In the genomic region with DNA sequence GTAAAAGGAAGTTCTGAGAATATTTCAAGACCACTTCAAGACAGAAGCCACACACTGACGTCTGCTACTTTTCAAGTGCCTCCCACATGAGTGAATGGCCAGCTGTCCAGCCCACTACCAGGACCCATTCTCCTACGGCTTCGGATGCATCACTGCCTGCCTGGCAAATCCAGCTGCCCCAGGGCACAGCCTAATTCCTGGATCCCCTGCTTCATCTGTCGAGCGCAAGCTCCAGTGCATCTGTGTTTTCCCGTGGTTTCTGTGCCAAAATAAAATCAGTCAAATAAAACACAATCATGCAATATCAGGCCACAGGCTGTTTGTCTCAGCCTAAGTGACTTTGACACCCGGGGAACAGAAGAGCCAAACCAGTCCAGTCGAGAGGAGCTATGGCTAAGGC, we compare ENCODE assay signal across 25 mouse cellular contexts.
A peak's percentile ranks its signal among the peaks of the same experiment; 100 is the strongest.
DNase-seq lines count a peak whose midpoint lies in the region; ATAC-seq lines count a peak whose summit lies in the region.
"Had no signal": no experiment of that assay in that cellular context is flagged by ENCODE, and none has a peak within 500 bp of the region (broad histone marks: within the 10 kb centered on the region; RNA-seq: fewer than 3 reads in every experiment).

No protein-coding gene starts in this region.

- 72% methylated on average over 8 of the region's 8 CpGs for WGBS in hindbrain, embryonic 16.5 days
- 78% methylated on average over 8 of the region's 8 CpGs for WGBS in hindbrain, embryonic 11.5 days
- WGBS in forebrain, embryonic 14.5 days: 77% methylated on average over 8 of the region's 8 CpGs

- DNase-seq in adrenal gland, postnatal 10 days: peak; percentile 3
- no peak for DNase-seq in adrenal gland, adult 2 months
- no peak for DNase-seq in hindbrain, embryonic 11.5 days (ENCODE audit: low spot score)
- DNase-seq in retina, postnatal 1 day: peak; percentile 53
- no peak for DNase-seq in retina, embryonic 14.5 days (ENCODE audit: low spot score)
- no peak for DNase-seq in forebrain, embryonic 14.5 days (ENCODE audit: low spot score)
- DNase-seq: cerebellum, adult 11 months; cerebellum, adult 9-10 months; gastrocnemius, postnatal 25 days; heart, adult 11 months; kidney, adult 2 months; kidney, postnatal 36 days; liver, postnatal 0 days; midbrain, embryonic 14.5 days had no signal

- H3K36me3 ChIP-seq in hindbrain, embryonic 16.5 days (ENCODE audit: control insufficient read depth, insufficient read depth, low read length): no peaks in the 10 kb centered on the region
- H3K36me3 ChIP-seq in hindbrain, embryonic 11.5 days (ENCODE audit: control insufficient read depth, insufficient read depth, low read length): no peaks in the 10 kb centered on the region
- no peaks in the 10 kb centered on the region for H3K36me3 ChIP-seq in forebrain, embryonic 14.5 days (ENCODE audit: control insufficient read depth, insufficient read depth, low read length)
- H3K36me3 ChIP-seq: forebrain, embryonic 15.5 days; heart, embryonic 10.5 days; heart, embryonic 15.5 days; hindbrain, embryonic 13.5 days; intestine, embryonic 15.5 days; liver, embryonic 12.5 days; neural tube, embryonic 15.5 days had no signal

- peak; percentile 68; the same call in 1 of the 2 replicates for ATAC-seq in hindbrain, embryonic 16.5 days
- no peak for ATAC-seq in hindbrain, embryonic 11.5 days (ENCODE audit: low FRiP score)
- ATAC-seq in forebrain, embryonic 14.5 days: no peak
- ATAC-seq: forebrain, embryonic 15.5 days; intestine, embryonic 15.5 days; liver, embryonic 12.5 days; liver, postnatal 0 days; lung, postnatal 0 days had no signal

- no peaks in the 10 kb centered on the region; the same call in 1 of the 2 replicates for H3K9me3 ChIP-seq in hindbrain, embryonic 16.5 days (ENCODE audit: control insufficient read depth, low read length)
- H3K9me3 ChIP-seq in hindbrain, embryonic 11.5 days (ENCODE audit: control insufficient read depth, low read length): no peaks in the 10 kb centered on the region
- no peaks in the 10 kb centered on the region for H3K9me3 ChIP-seq in forebrain, embryonic 14.5 days (replicated peaks; ENCODE audit: control insufficient read depth, low read length)
- H3K9me3 ChIP-seq: forebrain, embryonic 15.5 days; heart, embryonic 10.5 days; heart, embryonic 15.5 days; hindbrain, embryonic 13.5 days; intestine, embryonic 15.5 days; liver, embryonic 12.5 days; neural tube, embryonic 15.5 days had no signal

- H3K9ac ChIP-seq in hindbrain, embryonic 16.5 days (ENCODE audit: low read depth, low read length): no peak overlapping the region
- no peak overlapping the region for H3K9ac ChIP-seq in hindbrain, embryonic 11.5 days (ENCODE audit: low read depth, low read length)
- H3K9ac ChIP-seq in forebrain, embryonic 14.5 days (ENCODE audit: low read length): no peak overlapping the region
- H3K9ac ChIP-seq: forebrain, embryonic 15.5 days; heart, embryonic 15.5 days; hindbrain, embryonic 13.5 days; intestine, embryonic 15.5 days; liver, embryonic 12.5 days; liver, postnatal 0 days; neural tube, embryonic 15.5 days had no signal

- H3K27me3 ChIP-seq in hindbrain, embryonic 16.5 days (replicated peaks; ENCODE audit: control insufficient read depth, insufficient read depth, low read length): no peaks in the 10 kb centered on the region
- H3K27me3 ChIP-seq in hindbrain, embryonic 11.5 days (ENCODE audit: control insufficient read depth, insufficient read depth, low read length): no peaks in the 10 kb centered on the region
- no peaks in the 10 kb centered on the region for H3K27me3 ChIP-seq in forebrain, embryonic 14.5 days (replicated peaks; ENCODE audit: control insufficient read depth, insufficient read depth, low read length)
- H3K27me3 ChIP-seq: forebrain, embryonic 15.5 days; heart, embryonic 15.5 days; hindbrain, embryonic 13.5 days; intestine, embryonic 15.5 days; liver, embryonic 12.5 days; neural tube, embryonic 15.5 days had no signal

- no peak overlapping the region for H3K27ac ChIP-seq in hindbrain, embryonic 16.5 days (ENCODE audit: low read depth, low read length)
- H3K27ac ChIP-seq in hindbrain, embryonic 11.5 days (ENCODE audit: low read depth, low read length): no peak overlapping the region
- no peak overlapping the region for H3K27ac ChIP-seq in forebrain, embryonic 14.5 days (ENCODE audit: low read depth, low read length)
- H3K27ac ChIP-seq: forebrain, embryonic 15.5 days; heart, embryonic 10.5 days; heart, embryonic 15.5 days; hindbrain, embryonic 13.5 days; intestine, embryonic 15.5 days; layer of hippocampus, adult 2 months; liver, embryonic 12.5 days; macrophage; neural tube, embryonic 15.5 days had no signal

- H3K4me2 ChIP-seq in hindbrain, embryonic 16.5 days (ENCODE audit: low read length): no peak overlapping the region
- no peak overlapping the region for H3K4me2 ChIP-seq in hindbrain, embryonic 11.5 days (replicated peaks; ENCODE audit: low read depth, low read length)
- H3K4me2 ChIP-seq in forebrain, embryonic 14.5 days (ENCODE audit: low read length): no peak overlapping the region
- H3K4me2 ChIP-seq: forebrain, embryonic 15.5 days; heart, embryonic 15.5 days; hindbrain, embryonic 13.5 days; intestine, embryonic 15.5 days; liver, embryonic 12.5 days; neural tube, embryonic 15.5 days had no signal

- H3K4me1 ChIP-seq in hindbrain, embryonic 16.5 days (ENCODE audit: control insufficient read depth, insufficient read depth, low read depth, low read length): no peaks in the 10 kb centered on the region
- H3K4me1 ChIP-seq in hindbrain, embryonic 11.5 days (replicated peaks; ENCODE audit: control insufficient read depth, insufficient read depth, low read length): no peaks in the 10 kb centered on the region
- no peaks in the 10 kb centered on the region for H3K4me1 ChIP-seq in forebrain, embryonic 14.5 days (ENCODE audit: control insufficient read depth, insufficient read depth, low read length)
- H3K4me1 ChIP-seq: forebrain, embryonic 15.5 days; heart, embryonic 10.5 days; hindbrain, embryonic 13.5 days; intestine, embryonic 15.5 days; liver, embryonic 12.5 days; neural tube, embryonic 15.5 days had no signal

- H3K4me3 ChIP-seq in hindbrain, embryonic 16.5 days (ENCODE audit: low read length): no peak overlapping the region
- H3K4me3 ChIP-seq in hindbrain, embryonic 11.5 days (ENCODE audit: low read depth, low read length): no peak overlapping the region
- no peak overlapping the region for H3K4me3 ChIP-seq in forebrain, embryonic 14.5 days (ENCODE audit: low read depth, low read length)
- H3K4me3 ChIP-seq: forebrain, embryonic 15.5 days; heart, embryonic 10.5 days; heart, embryonic 15.5 days; hindbrain, embryonic 13.5 days; intestine, embryonic 15.5 days; layer of hippocampus, adult 2 months; liver, embryonic 12.5 days; neural tube, embryonic 15.5 days had no signal

Comparison
In these comparisons a context has a peak if more than half of its experiments do, and no peak if none do; other contexts are left out.
1. DNase-seq: peak in adrenal gland, postnatal 10 days (single experiment) and retina, postnatal 1 day (single experiment); none in adrenal gland, adult 2 months (single experiment), hindbrain, embryonic 11.5 days (single experiment), retina, embryonic 14.5 days (single experiment) and forebrain, embryonic 14.5 days (single experiment).